15 mouse cellular contexts compared by ENCODE assay signal in genomic region chr15:3936056-3936455, GRCm38 (mm10).
"Had no signal": no experiment of that assay in that cellular context is flagged by ENCODE, and none has a peak within 500 bp of the region (broad histone marks: within the 10 kb centered on the region; RNA-seq: fewer than 3 reads in every experiment).

No protein-coding gene starts in this region.

- H3K27me3 ChIP-seq: neural tube, embryonic 15.5 days; stomach, embryonic 15.5 days had no signal

- H3K4me3 ChIP-seq: neural tube, embryonic 15.5 days; stomach, embryonic 15.5 days had no signal

- DNase-seq: retina, postnatal 1 day; right cerebral cortex, adult 18-20 months; right cerebral cortex, postnatal 14 days; right cerebral cortex, postnatal 25 days; right cerebral cortex, postnatal 4 days; spleen, adult 18-20 months; thymus, adult 18-20 months; thymus, adult 2 months; thymus, postnatal 14 days; thymus, postnatal 25 days; thymus, postnatal 36 days; thymus, postnatal 4 days had no signal

- H3K9ac ChIP-seq: neural tube, embryonic 15.5 days; stomach, embryonic 15.5 days had no signal

- H3K4me1 ChIP-seq: neural tube, embryonic 15.5 days; stomach, embryonic 15.5 days had no signal

- H3K27ac ChIP-seq: neural tube, embryonic 15.5 days; stomach, embryonic 15.5 days; stomach, postnatal 0 days had no signal

- H3K9me3 ChIP-seq: neural tube, embryonic 15.5 days; stomach, embryonic 15.5 days had no signal

- H3K36me3 ChIP-seq: neural tube, embryonic 15.5 days; stomach, embryonic 15.5 days had no signal

- H3K4me2 ChIP-seq: neural tube, embryonic 15.5 days; stomach, embryonic 15.5 days had no signal
